Mouse (Mus musculus) bone marrow, adult 2 months (tissue): ENCODE measurements around the gene Mmp19.

ENCODE experiments used
- CTCF ChIP-seq: fragments of 200-500 bp; IDR thresholded peaks from 2 replicates; pipeline ENCODE4 v1.5.1; 2011; ENCODE audit warnings: low read length, control low read depth; ENCODE audit not compliant: control insufficient read depth, insufficient read depth
- POLR2A ChIP-seq: fragments of 200-500 bp; IDR thresholded peaks from 2 replicates; pipeline ENCODE4 v1.6.1; 2011; ENCODE audit warnings: low read depth, mild to moderate bottlenecking, control low read depth, low read length, borderline replicate concordance; ENCODE audit not compliant: control insufficient read depth

- TF ChIP-seq CTCF (no peak), POLR2A (no peak)
Observed at GRCm38 (mm10) chr10:128817033-128817432, 26.3 kb downstream of the Mmp19 start, which contains the start of gene Sarnp.
